Mouse (Mus musculus) Muller cell, postnatal 12 days (primary cell): ENCODE data around the gene Snx6.
"Not testable (repeated sequence)": the region's sequence is repeated elsewhere in the genome, so short reads cannot be mapped to it uniquely, and the experiment has no call there.

ENCODE experiments used
- DNase-seq: peaks from one replicate; pipeline ENCODE4 v3.0.0-alpha.2; 2015; ENCODE audit errors: inconsistent ontology term

Snx6 gene

GRCm38 (mm10) chr12:54803531-54803930 lies 8.0 kb upstream of the Snx6 start:
- no peak for DNase-seq

GRCm38 (mm10) chr12:54796516-54797195 lies 1.2 kb upstream of the Snx6 start:
- peak; percentile 66 for DNase-seq

- DNase-seq, result no peak
Measured at GRCm38 (mm10) chr12:54794392-54794791, 1.1 kb downstream of the Snx6 start.

GRCm38 (mm10) chr12:54791465-54791864 lies 4.0 kb downstream of the Snx6 start:
- DNase-seq, result no peak

- peak; percentile 39 for DNase-seq
Measured at GRCm38 (mm10) chr12:54789346-54790143, 6.0 kb downstream of the Snx6 start.

GRCm38 (mm10) chr12:54763624-54764023 lies 31.9 kb downstream of the Snx6 start:
- no peak for DNase-seq

GRCm38 (mm10) chr12:54760676-54761075 lies 34.8 kb downstream of the Snx6 start:
- DNase-seq, result no peak

GRCm38 (mm10) chr12:54758846-54759245 lies 36.7 kb downstream of the Snx6 start:
- no peak for DNase-seq

- no peak for DNase-seq
Measured at GRCm38 (mm10) chr12:54748647-54749046, 46.9 kb downstream of the Snx6 start.

GRCm38 (mm10) chr12:54738661-54739243 lies 56.8 kb downstream of the Snx6 start:
- DNase-seq, result not testable (repeated sequence)

GRCm38 (mm10) chr12:54737891-54738660 lies 57.4 kb downstream of the Snx6 start:
- not testable (repeated sequence) for DNase-seq

- not testable (repeated sequence) for DNase-seq
Measured at GRCm38 (mm10) chr12:54734307-54735131, 61.0 kb downstream of the Snx6 start.

GRCm38 (mm10) chr12:54729140-54730059 lies 66.1 kb downstream of the Snx6 start:
- DNase-seq, result not testable (repeated sequence)

- not testable (repeated sequence) for DNase-seq
Measured at GRCm38 (mm10) chr12:54718871-54719786, 76.4 kb downstream of the Snx6 start.

- not testable (repeated sequence) for DNase-seq
Measured at GRCm38 (mm10) chr12:54717516-54717915, 78.0 kb downstream of the Snx6 start.

- DNase-seq, result not testable (repeated sequence)
Measured at GRCm38 (mm10) chr12:54713822-54714626, 81.5 kb downstream of the Snx6 start.

- DNase-seq, result not testable (repeated sequence)
Measured at GRCm38 (mm10) chr12:54710494-54710879, 85.0 kb downstream of the Snx6 start.
